Mouse (Mus musculus): Measurements from ENCODE around the gene Atpaf1.
A peak's percentile ranks its signal among the peaks of the same experiment; 100 is the strongest.

Atpaf1 gene

GRCm38 (mm10) chr4:115784769-115785510, at the start of gene Atpaf1:
Gene Atpaf1, plus strand, starts transcription at chr4:115784812.
- peak in 1 of 2 experiments; percentile 29 for DNase-seq (ENCODE audit: low read depth in 1 of 2, low spot score in 2 of 2)

- no peak for DNase-seq (ENCODE audit: low read depth in 1 of 2, low spot score in 2 of 2)
These were observed 49.7 kb upstream of the Atpaf1 start for GRCm38 (mm10) chr4:115734867-115735266.

GRCm38 (mm10) chr4:115737551-115738041, 47.0 kb upstream of the Atpaf1 start, which contains the start of gene Efcab14:
Gene Efcab14, plus strand, starts transcription at chr4:115737744.
- peak; percentile 97 for DNase-seq (ENCODE audit: low read depth in 1 of 2, low spot score in 2 of 2)

GRCm38 (mm10) chr4:115738481-115738985, 46.1 kb upstream of the Atpaf1 start:
- DNase-seq (ENCODE audit: low read depth in 1 of 2, low spot score in 2 of 2) = no peak

- DNase-seq (ENCODE audit: low read depth in 1 of 2, low spot score in 2 of 2) = no peak
These were observed 42.0 kb upstream of the Atpaf1 start for GRCm38 (mm10) chr4:115742658-115743057.

GRCm38 (mm10) chr4:115743096-115743495, 41.5 kb upstream of the Atpaf1 start:
- DNase-seq (ENCODE audit: low read depth in 1 of 2, low spot score in 2 of 2) = no peak

- no peak for DNase-seq (ENCODE audit: low read depth in 1 of 2, low spot score in 2 of 2)
These were observed 36.4 kb upstream of the Atpaf1 start for GRCm38 (mm10) chr4:115748181-115748580.

- no peak for DNase-seq (ENCODE audit: low read depth in 1 of 2, low spot score in 2 of 2)
These were observed 35.3 kb upstream of the Atpaf1 start for GRCm38 (mm10) chr4:115749336-115749735.

- no peak for DNase-seq (ENCODE audit: low read depth in 1 of 2, low spot score in 2 of 2)
These were observed 30.5 kb upstream of the Atpaf1 start for GRCm38 (mm10) chr4:115754101-115754500.

- no peak for DNase-seq (ENCODE audit: low read depth in 1 of 2, low spot score in 2 of 2)
These were observed 29.8 kb upstream of the Atpaf1 start for GRCm38 (mm10) chr4:115754851-115755250.

- no peak for DNase-seq (ENCODE audit: low read depth in 1 of 2, low spot score in 2 of 2)
These were observed 23.4 kb upstream of the Atpaf1 start for GRCm38 (mm10) chr4:115761206-115761605.

GRCm38 (mm10) chr4:115764581-115764980, 20.0 kb upstream of the Atpaf1 start:
- no peak for DNase-seq (ENCODE audit: low read depth in 1 of 2, low spot score in 2 of 2)

GRCm38 (mm10) chr4:115767647-115768467, 16.8 kb upstream of the Atpaf1 start:
- no peak for DNase-seq (ENCODE audit: low read depth in 1 of 2, low spot score in 2 of 2)

GRCm38 (mm10) chr4:115775056-115775455, 9.6 kb upstream of the Atpaf1 start:
- DNase-seq (ENCODE audit: low read depth in 1 of 2, low spot score in 2 of 2) = no peak

GRCm38 (mm10) chr4:115777627-115778026, 7.0 kb upstream of the Atpaf1 start:
- no peak for DNase-seq (ENCODE audit: low read depth in 1 of 2, low spot score in 2 of 2)

GRCm38 (mm10) chr4:115780269-115780668, 4.3 kb upstream of the Atpaf1 start:
- no peak for DNase-seq (ENCODE audit: low read depth in 1 of 2, low spot score in 2 of 2)

GRCm38 (mm10) chr4:115780918-115781317, 3.7 kb upstream of the Atpaf1 start, which contains the start of gene Tex38:
Gene Tex38, minus strand, starts transcription at chr4:115781018.
- no peak for DNase-seq (ENCODE audit: low read depth in 1 of 2, low spot score in 2 of 2)

- DNase-seq (ENCODE audit: low read depth in 1 of 2, low spot score in 2 of 2) = no peak
These were observed 2.4 kb upstream of the Atpaf1 start for GRCm38 (mm10) chr4:115782026-115782805.

- DNase-seq (ENCODE audit: low read depth in 1 of 2, low spot score in 2 of 2) = no peak
These were observed 961 bp downstream of the Atpaf1 start for GRCm38 (mm10) chr4:115785511-115786034.

GRCm38 (mm10) chr4:115790864-115791263, 6.3 kb downstream of the Atpaf1 start:
- no peak for DNase-seq (ENCODE audit: low read depth in 1 of 2, low spot score in 2 of 2)

- no peak for DNase-seq (ENCODE audit: low read depth in 1 of 2, low spot score in 2 of 2)
These were observed 10.7 kb downstream of the Atpaf1 start for GRCm38 (mm10) chr4:115795360-115795759.

Data from monocyte, adult 2 months (primary cell).